Mouse (Mus musculus) kidney, adult 2 months (tissue): ENCODE measurements around the gene Slc44a1. TPM values are rescaled to one million over a fixed set of nuclear protein-coding genes. Genes with fewer than 3 reads are reported as not detected.

ENCODE experiments used
- DNase-seq: peaks from one replicate; pipeline ENCODE4 v3.0.0; 2021
- H3K27ac ChIP-seq: fragments of 200-500 bp; 2 replicates; pipeline ENCODE4 v1.5.1; 2012; ENCODE audit warnings: low read depth, low read length, control low read depth, inconsistent platforms; ENCODE audit not compliant: insufficient read depth
- H3K27me3 ChIP-seq: fragments of 200-500 bp; replicated peaks from 2 replicates; pipeline ENCODE4 v1.6.1; 2012; ENCODE audit warnings: mild to moderate bottlenecking, moderate library complexity, low read length, inconsistent platforms; ENCODE audit not compliant: control insufficient read depth, insufficient read depth
- H3K36me3 ChIP-seq: fragments of 200-500 bp; 2 replicates; pipeline ENCODE4 v1.6.1; 2012; ENCODE audit warnings: mild to moderate bottlenecking, moderate library complexity, low read length, inconsistent platforms; ENCODE audit not compliant: control insufficient read depth, insufficient read depth
- H3K4me1 ChIP-seq: fragments of 200-500 bp; 2 replicates; pipeline ENCODE4 v1.6.1; 2011; ENCODE audit warnings: low read length; ENCODE audit not compliant: control insufficient read depth, insufficient read depth
- H3K4me3 ChIP-seq: fragments of 200-500 bp; 2 replicates; pipeline ENCODE4 v1.5.1; 2011; ENCODE audit warnings: mild to moderate bottlenecking, low read depth, low read length, control low read depth; ENCODE audit not compliant: insufficient read depth
- CTCF ChIP-seq: fragments of 200-500 bp; conservative IDR thresholded peaks from 2 replicates; pipeline ENCODE4 v1.5.1; 2011; ENCODE audit warnings: low read depth, mild to moderate bottlenecking, control low read depth, low read length, moderate library complexity, mixed read lengths; ENCODE audit not compliant: insufficient read depth, insufficient read length
- POLR2A ChIP-seq: fragments of 200-500 bp; IDR thresholded peaks from one replicate; pipeline ENCODE4 v1.6.1; 2011; ENCODE audit warnings: low read depth, low read length, control low read depth
- WGBS: fragments of 180-500 bp; shearing (Covaris S2); methylation state at CpG from one replicate; pipeline ENCODE4 v1.1.7; 2018; 5-methylcytosine and 5-hydroxymethylcytosine counted together
- polyA plus RNA-seq: library from polyadenylated mRNA; depleted of rRNA; stranded (reverse); fragments of >200 nt; gene quantifications from 2 replicates; pipeline ENCODE4 v1.2.3, GENCODE M21; 2012

The Slc44a1 gene
- polyA plus RNA-seq, 1 experiment = 26.5 TPM

- Histone ChIP-seq H3K27ac (no peak overlapping the region), H3K4me1 (peaks cover 13% of the 10 kb centered on the region; the same call in 1 of the 2 replicates), H3K4me3 (no peak overlapping the region), H3K36me3 (no peaks in the 10 kb centered on the region), H3K27me3 (no peaks in the 10 kb centered on the region)
- WGBS = 13% methylated on average over 4 of the region's 4 CpGs
- DNase-seq = peak; percentile 86
- TF ChIP-seq POLR2A = no peak
- peak; percentile 76 for TF ChIP-seq CTCF
Observed at GRCm38 (mm10) chr4:53594204-53594603, 154.0 kb downstream of the Slc44a1 start.

- Histone ChIP-seq H3K4me3 (no peak overlapping the region), H3K27me3 (no peaks in the 10 kb centered on the region), H3K36me3 (no peaks in the 10 kb centered on the region), H3K27ac (no peak overlapping the region), H3K4me1 (peaks cover 13% of the 10 kb centered on the region; the same call in 1 of the 2 replicates)
- no peak for TF ChIP-seq POLR2A
- no peak for TF ChIP-seq CTCF
- peak; percentile 67 for DNase-seq
- WGBS = 60% methylated on average over 12 of the region's 12 CpGs
Observed at GRCm38 (mm10) chr4:53595246-53596062, 155.2 kb downstream of the Slc44a1 start.

- no peak overlapping the region for H3K27ac ChIP-seq
- 53% methylated on average over 15 of the region's 15 CpGs for WGBS
- peaks cover 10% of the 10 kb centered on the region; the same call in 1 of the 2 replicates for H3K4me1 ChIP-seq
- H3K27me3 ChIP-seq = no peaks in the 10 kb centered on the region
- DNase-seq = peak; percentile 43
- no peak for TF ChIP-seq POLR2A
- TF ChIP-seq CTCF = no peak
- H3K36me3 ChIP-seq = no peaks in the 10 kb centered on the region
- no peak overlapping the region for H3K4me3 ChIP-seq
Observed at GRCm38 (mm10) chr4:53596063-53596895, 156.1 kb downstream of the Slc44a1 start.

GRCm38 (mm10) chr4:53600462-53600861, 160.2 kb downstream of the Slc44a1 start:
- H3K36me3 ChIP-seq = no peaks in the 10 kb centered on the region
- peak; percentile 44 for DNase-seq
- H3K27ac ChIP-seq = no peak overlapping the region
- peaks cover 6% of the 10 kb centered on the region; the same call in 1 of the 2 replicates for H3K4me1 ChIP-seq
- WGBS = 47% methylated on average over 6 of the region's 6 CpGs
- no peaks in the 10 kb centered on the region for H3K27me3 ChIP-seq
- TF ChIP-seq POLR2A = no peak
- peak; percentile 73 for TF ChIP-seq CTCF
- H3K4me3 ChIP-seq = no peak overlapping the region

- no peak overlapping the region for H3K27ac ChIP-seq
- DNase-seq = no peak
- no peak for TF ChIP-seq POLR2A
- no peak for TF ChIP-seq CTCF
- 90% methylated on average over 5 of the region's 5 CpGs for WGBS
- no peaks in the 10 kb centered on the region for H3K27me3 ChIP-seq
- H3K4me3 ChIP-seq = no peak overlapping the region
- no peaks in the 10 kb centered on the region for H3K36me3 ChIP-seq
- H3K4me1 ChIP-seq = no peaks in the 10 kb centered on the region
Observed at GRCm38 (mm10) chr4:53614576-53615225, 174.5 kb downstream of the Slc44a1 start.

DNA sequence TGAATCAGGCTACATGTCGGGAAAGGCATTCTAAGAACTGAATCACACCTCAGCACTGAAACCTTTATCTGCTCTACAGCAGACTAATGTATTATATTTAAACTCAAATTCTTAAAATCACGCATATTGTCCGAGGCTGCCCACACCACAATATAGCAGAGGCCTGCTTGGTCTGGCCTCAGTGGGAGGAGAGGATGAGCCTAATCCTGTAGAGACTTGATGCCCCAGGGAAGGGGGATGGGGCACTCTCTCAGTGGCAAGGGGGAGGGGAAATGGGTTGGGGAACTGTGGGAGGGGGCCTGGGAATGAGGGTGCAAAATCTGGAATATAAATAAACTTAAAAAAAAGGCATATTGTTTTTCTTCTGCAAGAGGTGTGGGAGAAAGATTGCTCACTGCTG, 177.8 kb downstream of the Slc44a1 start:
- H3K4me3 ChIP-seq = no peak overlapping the region
- DNase-seq = no peak
- no peaks in the 10 kb centered on the region for H3K27me3 ChIP-seq
- TF ChIP-seq POLR2A = no peak
- no peak for TF ChIP-seq CTCF
- H3K27ac ChIP-seq = no peak overlapping the region
- H3K4me1 ChIP-seq = 0 out of 2 replicates have a peak, but pooled peaks cover 2% of the 10 kb centered on the region
- H3K36me3 ChIP-seq = no peaks in the 10 kb centered on the region
- WGBS = 74% methylated on average over 3 of the region's 3 CpGs

GRCm38 (mm10) chr4:53620104-53620503, 179.9 kb downstream of the Slc44a1 start:
- TF ChIP-seq CTCF (no peak), POLR2A (no peak)
- H3K4me3 ChIP-seq = no peak overlapping the region
- DNase-seq = peak; percentile 14
- WGBS = 84% methylated on average over 6 of the region's 6 CpGs
- no peak overlapping the region for H3K27ac ChIP-seq
- H3K4me1 ChIP-seq = 0 out of 2 replicates have a peak, but pooled peaks cover 2% of the 10 kb centered on the region
- H3K36me3 ChIP-seq = no peaks in the 10 kb centered on the region
- no peaks in the 10 kb centered on the region for H3K27me3 ChIP-seq
